Mouse (Mus musculus) mammary gland, adult 2 months (tissue): Measurements from ENCODE around the gene 2310034G01Rik. TPM values are rescaled to one million over a fixed set of nuclear protein-coding genes. Genes with fewer than 3 reads are reported as not detected.

Experiments
- polyA plus RNA-seq: library from polyadenylated mRNA; depleted of rRNA; stranded (reverse); fragments of >200 nt; gene quantifications from 2 replicates; pipeline ENCODE4 v1.2.3, GENCODE M21; 2012; ENCODE audit warnings: low replicate concordance; rRNA removed

Gene 2310034G01Rik
- polyA plus RNA-seq = 0.69 and 1.1 TPM in 2 replicates

DNA sequence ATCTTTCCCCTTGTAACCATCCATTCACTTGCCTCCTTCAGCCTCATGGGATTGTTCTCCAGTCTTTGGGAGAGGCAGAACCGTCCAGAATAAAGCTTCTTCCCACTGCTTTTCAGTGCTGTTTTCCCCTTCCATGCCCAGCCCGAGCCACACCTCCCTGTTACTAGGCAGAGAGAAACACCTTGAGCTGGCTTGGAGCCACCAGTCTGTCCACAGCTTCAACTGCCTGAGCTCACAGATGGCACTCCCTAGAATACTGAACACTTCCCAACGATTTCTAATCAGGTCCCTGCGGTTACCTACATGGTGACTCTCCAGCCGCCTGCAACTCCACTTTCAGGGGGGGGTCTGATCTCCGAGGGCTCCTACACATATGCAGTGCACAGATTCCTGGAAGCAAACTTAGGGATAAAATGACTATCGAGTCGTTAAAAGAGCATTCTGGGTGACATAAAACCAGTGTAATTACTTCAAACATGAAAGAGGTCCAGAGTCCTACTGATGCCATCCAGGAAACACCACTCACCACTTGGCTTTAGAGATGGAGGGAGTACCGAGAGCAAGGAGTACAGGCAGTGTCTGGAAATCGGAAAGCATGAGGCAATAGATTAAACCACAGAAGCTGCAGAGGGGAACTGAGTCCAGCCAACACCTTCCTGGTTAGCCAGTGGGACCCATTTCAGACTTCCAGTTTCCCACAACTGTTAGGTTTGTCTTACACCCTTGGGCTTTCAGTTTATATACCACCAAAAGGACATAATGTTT is at the start of gene 2310034G01Rik:
Gene 2310034G01Rik, minus strand, starts transcription at position 135 of the 765 bp plus-strand sequence.

DNA sequence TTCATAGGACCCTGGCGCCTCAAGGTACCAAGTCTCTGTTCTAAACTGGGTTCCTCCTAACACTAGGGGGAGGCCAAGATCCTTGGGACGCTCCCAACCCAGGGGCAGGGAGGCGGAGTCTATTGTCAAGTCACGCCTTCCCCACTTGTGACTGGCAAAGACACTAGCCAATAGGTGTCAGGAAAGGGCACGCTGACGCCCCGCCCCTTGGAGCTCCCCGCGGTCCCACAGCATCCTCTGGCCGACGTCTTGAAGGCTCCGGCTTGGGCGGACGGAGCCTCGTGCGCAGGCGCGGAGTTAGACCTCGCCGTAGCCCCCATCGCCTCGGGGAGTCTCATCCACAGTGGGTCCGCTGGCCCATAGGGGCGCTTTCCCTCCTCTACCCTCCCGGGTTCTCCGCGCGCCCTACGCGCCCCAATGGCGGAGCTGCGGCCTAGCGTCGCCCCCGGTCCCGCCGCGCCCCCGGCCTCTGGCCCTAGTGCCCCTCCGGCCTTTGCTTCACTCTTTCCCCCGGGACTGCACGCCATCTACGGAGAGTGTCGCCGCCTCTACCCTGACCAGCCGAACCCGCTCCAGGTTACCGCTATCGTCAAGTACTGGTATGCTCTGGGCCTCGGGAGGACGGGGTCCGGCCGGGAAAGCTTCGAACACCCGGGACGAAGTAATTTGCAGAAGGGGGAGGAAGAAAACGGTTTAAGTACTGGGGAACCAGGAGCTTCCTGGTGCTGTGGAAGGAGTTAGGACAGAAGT is 46.8 kb upstream of the 2310034G01Rik start, which contains the start of gene Sufu:
Gene Sufu, plus strand, starts transcription at position 211 of the 750 bp plus-strand sequence.

DNA sequence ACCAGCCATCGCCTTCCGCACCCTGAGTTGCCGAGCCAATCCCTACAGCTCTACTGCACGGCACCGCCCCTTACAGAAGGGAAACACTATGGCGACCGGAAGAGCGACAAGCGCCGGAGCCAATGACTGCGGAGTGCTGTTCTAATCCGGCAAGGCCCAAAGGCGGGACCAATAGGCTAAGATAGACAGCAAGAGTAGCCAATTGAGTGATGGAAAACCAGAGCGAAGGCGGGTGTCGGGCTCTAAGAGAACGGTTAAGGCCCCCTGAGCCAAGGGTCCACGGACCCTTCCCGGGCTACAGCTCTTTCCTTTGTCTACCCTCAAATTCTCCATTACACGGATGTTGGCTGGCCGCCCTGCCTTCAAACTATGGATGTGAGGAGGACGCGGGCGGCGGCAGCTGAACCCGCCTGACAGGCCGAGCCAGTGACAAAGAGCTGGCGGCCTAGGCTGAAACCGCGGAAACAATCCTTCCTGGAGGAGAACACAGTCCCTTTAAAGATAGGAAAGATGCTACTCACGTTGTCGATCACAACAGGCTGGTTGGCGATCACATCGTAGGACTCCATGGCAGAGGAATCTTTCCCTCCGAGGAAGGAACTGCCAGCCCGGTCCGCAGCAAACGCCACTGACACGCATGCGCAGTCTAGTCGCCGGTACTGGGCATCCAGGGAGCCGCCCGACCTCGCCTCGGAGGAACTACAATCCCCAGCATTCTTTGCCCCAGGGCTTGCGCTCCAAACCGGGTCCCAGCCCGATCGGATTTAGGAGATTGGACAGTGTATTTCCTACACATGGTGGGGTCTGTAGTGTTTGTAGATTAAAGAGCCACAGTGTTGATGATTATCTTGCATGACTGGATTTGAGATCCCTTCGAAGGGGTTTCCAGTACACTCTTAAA is 45.3 kb upstream of the 2310034G01Rik start, which contains the start of gene Actr1a:
Gene Actr1a, minus strand, starts transcription at position 640 of the 901 bp plus-strand sequence.

DNA sequence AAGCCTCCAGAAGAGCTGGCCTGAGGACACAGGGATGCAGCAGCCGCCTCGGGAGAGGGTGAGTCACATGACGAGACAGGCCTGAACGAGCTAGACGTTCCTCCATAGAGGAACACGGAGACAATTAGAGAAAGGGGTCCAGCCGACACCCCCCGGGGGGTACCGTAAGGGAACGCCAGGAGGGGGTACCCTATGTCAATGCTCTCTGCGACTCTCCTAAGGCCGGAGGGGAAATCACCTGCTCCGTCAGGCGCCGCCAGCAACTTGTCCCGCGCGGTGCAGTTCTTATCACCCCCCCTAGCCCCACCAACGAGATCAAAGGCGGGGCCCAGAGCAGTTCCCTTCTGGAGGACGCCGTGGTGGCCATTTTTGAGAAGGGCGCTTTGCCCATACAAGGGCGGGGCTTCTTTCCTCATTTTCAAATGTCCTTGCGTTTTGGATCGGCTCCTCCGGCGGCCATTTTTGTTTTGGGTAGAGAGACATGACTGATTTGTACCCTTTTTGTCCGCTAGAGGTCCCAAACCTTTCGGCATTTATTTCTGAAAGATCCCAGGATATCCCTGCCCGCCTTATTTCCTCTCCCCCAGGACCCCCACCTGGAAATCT is 11.7 kb downstream of the 2310034G01Rik start, which contains the start of gene Cuedc2:
Gene Cuedc2, minus strand, starts transcription at position 372 of the 606 bp plus-strand sequence.

DNA sequence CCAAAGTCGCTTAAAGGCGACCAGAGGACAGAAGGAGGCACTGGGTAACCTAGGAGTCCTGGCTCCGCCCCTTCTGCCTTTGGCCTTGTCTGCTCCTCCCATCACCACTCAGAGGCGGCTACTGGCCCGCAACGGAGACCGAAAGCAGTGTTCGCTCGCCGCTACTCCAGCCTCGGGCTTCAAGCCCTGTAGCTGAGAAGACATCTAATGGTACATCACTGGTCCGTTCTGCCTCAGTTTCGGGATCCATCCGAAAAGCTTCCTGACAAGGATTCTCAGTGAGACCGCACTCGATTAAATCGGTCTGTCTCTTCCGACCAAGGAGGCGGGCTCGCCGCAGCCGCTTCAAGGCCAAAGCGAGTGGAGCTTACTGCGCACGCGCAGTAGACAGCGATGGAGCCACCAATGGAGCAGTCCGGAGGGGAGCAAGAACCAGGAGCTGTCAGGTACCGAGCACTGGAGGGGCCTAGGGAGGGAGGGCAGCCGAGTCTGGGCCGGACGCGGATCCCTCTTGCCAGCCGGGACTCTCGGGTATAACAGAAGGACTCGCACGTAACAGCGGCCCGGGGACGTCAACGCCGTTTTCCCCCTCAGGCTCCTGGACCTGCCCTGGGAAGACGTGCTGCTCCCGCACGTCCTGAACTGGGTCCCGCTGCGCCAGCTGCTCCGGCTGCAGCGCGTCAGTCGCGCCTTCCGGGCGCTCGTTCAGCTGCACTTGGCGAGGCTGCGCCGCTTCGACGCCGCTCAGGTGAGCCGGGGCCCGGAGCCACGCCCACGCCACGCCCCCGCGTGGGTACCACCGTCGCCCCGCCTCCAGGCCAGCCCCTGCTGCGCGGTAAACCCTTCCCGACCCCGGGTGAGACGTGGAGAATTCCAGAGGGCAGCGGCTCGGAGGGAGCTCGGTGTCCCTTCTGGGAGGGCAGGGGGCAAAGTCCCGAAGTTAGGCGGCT is 21.7 kb downstream of the 2310034G01Rik start, which contains the start of gene Fbxl15:
Gene Fbxl15, plus strand, starts transcription at position 104 of the 950 bp plus-strand sequence.

DNA sequence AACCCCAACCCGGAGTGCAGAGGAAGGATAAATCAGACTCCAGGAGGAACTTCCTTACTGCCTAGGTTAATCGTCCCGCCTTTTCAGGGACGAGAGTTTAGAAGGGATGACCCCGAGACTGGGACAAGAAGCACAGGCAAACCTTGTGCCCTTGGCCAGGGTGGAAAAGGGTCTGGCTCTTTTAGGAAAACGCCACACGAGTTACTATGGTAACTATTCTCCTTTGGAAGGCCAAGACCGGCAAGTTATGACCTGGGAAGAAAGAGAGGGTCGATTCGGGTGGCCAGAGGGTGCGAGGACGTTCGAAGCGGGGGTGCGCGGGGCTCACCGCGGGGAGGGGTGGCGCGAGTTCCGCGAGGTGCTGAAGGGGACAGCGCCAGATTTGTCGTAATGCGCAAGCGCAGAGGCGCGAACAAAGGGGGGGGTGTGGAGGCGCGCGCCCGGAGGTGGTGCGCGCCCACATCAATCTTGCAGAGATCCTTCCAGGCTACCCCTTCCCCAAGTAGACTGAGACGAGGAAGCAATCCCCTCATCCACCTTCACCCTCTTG is 23.3 kb downstream of the 2310034G01Rik start, which contains the start of gene Psd:
Gene Psd, minus strand, starts transcription at position 401 of the 550 bp plus-strand sequence.

DNA sequence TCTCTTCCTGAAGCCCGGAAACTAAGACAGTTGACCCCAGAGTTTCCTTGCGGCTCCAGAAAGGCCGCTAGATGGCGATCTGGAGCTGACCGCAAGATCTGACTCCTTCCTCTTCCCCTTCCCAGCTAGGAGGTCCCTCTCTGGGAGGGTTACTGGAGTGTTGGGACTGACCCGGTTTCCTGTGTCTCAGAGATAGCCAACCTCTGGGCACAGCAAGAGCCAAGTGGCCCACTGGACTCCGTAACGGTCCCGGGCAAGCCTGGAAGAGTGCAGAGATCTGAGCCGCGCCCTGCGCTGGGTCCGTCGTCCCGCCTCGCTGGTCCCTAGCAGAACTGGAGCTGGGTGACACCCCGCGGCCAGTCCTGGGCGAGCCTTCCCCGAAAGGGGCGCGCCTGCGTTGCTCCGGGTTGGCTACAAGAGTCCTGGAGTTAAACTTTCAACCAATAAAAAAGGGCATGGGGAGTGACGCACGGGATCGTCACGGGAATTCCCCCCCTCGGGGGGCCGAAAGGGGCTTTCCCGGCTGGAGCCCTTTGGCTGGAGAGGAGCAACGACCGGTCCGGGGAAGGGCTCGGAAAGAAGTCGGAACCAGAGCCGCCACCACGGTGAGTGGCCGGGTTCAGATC is 45.8 kb downstream of the 2310034G01Rik start, which contains the start of gene Nfkb2:
Gene Nfkb2, plus strand, starts transcription at position 105 of the 626 bp plus-strand sequence.

Other genes starting within 250 kb of the 2310034G01Rik start
- gene Elovl3, start 218.4 kb downstream of the 2310034G01Rik start, polyA plus RNA-seq = 1.9 and 13.0 TPM in 2 replicates
- gene Pitx3, start 202.0 kb downstream of the 2310034G01Rik start, polyA plus RNA-seq = 0.10 and 1.1 TPM in 2 replicates
- gene Gbf1, start 197.8 kb downstream of the 2310034G01Rik start, polyA plus RNA-seq = 75.0 and 139 TPM in 2 replicates
- 68.3 and 139 TPM in 2 replicates for gene Nfkb2, start 46.0 kb downstream of the 2310034G01Rik start, polyA plus RNA-seq
- 2.5 and 5.7 TPM in 2 replicates for gene Psd, start 23.1 kb downstream of the 2310034G01Rik start, polyA plus RNA-seq
- gene Fbxl15, start 22.1 kb downstream of the 2310034G01Rik start, polyA plus RNA-seq = 15.5 and 33.7 TPM in 2 replicates
- 50.5 and 53.3 TPM in 2 replicates for gene Cuedc2, start 11.6 kb downstream of the 2310034G01Rik start, polyA plus RNA-seq
- gene Mfsd13a, start 9.2 kb downstream of the 2310034G01Rik start, polyA plus RNA-seq = 18.6 and 29.8 TPM in 2 replicates
- 93.6 and 128 TPM in 2 replicates for gene Actr1a, start 45.4 kb upstream of the 2310034G01Rik start, polyA plus RNA-seq
- gene Sufu, start 46.6 kb upstream of the 2310034G01Rik start, polyA plus RNA-seq = 18.6 and 25.1 TPM in 2 replicates
- gene Trim8, start 151.4 kb upstream of the 2310034G01Rik start, polyA plus RNA-seq = 34.8 and 83.0 TPM in 2 replicates
- gene Arl3, start 222.9 kb upstream of the 2310034G01Rik start, polyA plus RNA-seq = 10.4 and 23.6 TPM in 2 replicates
- 3.3 and 5.6 TPM in 2 replicates for gene Sfxn2, start 223.1 kb upstream of the 2310034G01Rik start, polyA plus RNA-seq
- 54.5 and 65.0 TPM in 2 replicates for gene Wbp1l, start 248.8 kb upstream of the 2310034G01Rik start, polyA plus RNA-seq